Mouse (Mus musculus) C2C12 (cell line): Measurements from ENCODE around the gene Cpm.

Experiments
- CEBPB ChIP-seq: IDR thresholded peaks from one replicate; pipeline ENCODE4 v1.6.1; 2011; ENCODE audit warnings: low read depth, mild to moderate bottlenecking, control low read depth, moderate library complexity
- CTCF ChIP-seq: IDR thresholded peaks from one replicate; pipeline ENCODE4 v1.5.1; 2011; ENCODE audit not compliant: control insufficient read depth, insufficient read depth, insufficient read length
- FOSL1 ChIP-seq: IDR thresholded peaks from one replicate; pipeline ENCODE4 v1.8.0; 2011; ENCODE audit warnings: mild to moderate bottlenecking, low read length; ENCODE audit not compliant: poor library complexity, insufficient read depth, severe bottlenecking
- MAX ChIP-seq: IDR thresholded peaks from one replicate; pipeline ENCODE4 v1.6.1; 2011; ENCODE audit warnings: mild to moderate bottlenecking, control low read depth
- MYOD1 ChIP-seq: IDR thresholded peaks from one replicate; pipeline ENCODE4 v1.6.1; 2011; ENCODE audit warnings: low read depth; ENCODE audit not compliant: control insufficient read depth, insufficient read length
- MYOG ChIP-seq: IDR thresholded peaks from one replicate; pipeline ENCODE4 v1.6.1; 2011; ENCODE audit not compliant: control insufficient read depth, insufficient read length; ENCODE audit errors: extremely low read depth
- USF1 ChIP-seq: IDR thresholded peaks from one replicate; pipeline ENCODE4 v1.6.1; 2011; ENCODE audit warnings: low read depth, mild to moderate bottlenecking, control low read depth, moderate library complexity

- TF ChIP-seq CTCF (no peak), MAX (no peak), MYOD1 (no peak), USF1 (no peak), MYOG (no peak), CEBPB (no peak), FOSL1 (no peak)
Measured at GRCm38 (mm10) chr10:117653779-117654173, 24.5 kb downstream of the Cpm start.
